Mouse (Mus musculus): ENCODE measurements around the gene Fam49a. TPM values are rescaled to one million over a fixed set of nuclear protein-coding genes. Genes with fewer than 3 reads are reported as not detected.

The Fam49a gene
- polyA plus RNA-seq, 1 experiment from 2014 or later: 57.8 TPM

DNA sequence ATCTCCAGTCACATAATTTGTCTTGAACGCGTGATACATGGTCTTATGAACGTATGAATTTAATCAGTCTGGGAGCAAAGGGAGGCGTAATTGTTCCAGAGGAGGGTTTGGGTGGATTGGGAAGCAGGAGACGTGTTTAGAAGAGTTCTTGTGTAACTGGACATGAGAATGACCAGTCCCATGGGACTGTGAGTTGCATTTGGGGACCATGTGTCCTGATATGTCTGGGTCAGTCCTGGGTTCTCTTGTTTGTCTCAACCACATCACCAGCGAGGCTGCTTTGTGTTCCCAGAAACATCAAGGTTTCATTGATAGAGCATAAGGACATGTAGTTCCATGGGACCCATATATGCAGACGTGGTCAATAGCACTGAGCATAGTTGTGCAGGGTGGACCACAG is 36.5 kb downstream of the Fam49a start:
- Histone ChIP-seq H3K4me3 (no peak overlapping the region), H3K4me2 (no peak overlapping the region), H3K9ac (no peak overlapping the region), H3K9me3 (no peaks in the 10 kb centered on the region), H3K4me1 (replicated peaks) (peaks cover 17% of the 10 kb centered on the region), H3K27me3 (no peaks in the 10 kb centered on the region), H3K27ac (replicated peaks) (no peak overlapping the region), H3K36me3 (no peaks in the 10 kb centered on the region)
- no peak for ATAC-seq (ENCODE audit: low FRiP score, low read depth)
- 93% methylated on average over 7 of the region's 7 CpGs for WGBS

DNA sequence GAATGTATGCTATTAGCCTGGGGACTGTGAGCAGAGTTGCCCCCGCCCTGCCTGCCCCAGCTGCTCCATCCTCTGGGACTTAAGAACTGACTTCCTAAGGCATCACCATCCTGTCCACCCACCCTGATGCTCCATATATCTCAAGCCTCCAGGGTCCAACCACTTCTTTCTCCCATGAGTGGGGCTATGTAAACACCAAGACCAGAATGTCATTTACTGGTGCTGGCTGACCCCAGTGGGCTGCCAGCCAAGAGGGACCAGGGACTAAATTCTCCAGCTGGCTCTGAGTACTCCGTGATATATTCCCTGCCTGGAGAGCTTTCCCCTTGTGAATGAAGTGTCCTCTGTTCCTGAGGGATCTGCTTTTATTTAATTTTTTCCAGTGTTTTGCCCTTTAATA is 37.4 kb downstream of the Fam49a start:
- 56% methylated on average over 2 of the region's 2 CpGs for WGBS
- ATAC-seq (ENCODE audit: low FRiP score, low read depth): peak; percentile 47; the same call in 1 of the 2 replicates
- no peaks in the 10 kb centered on the region for H3K27me3 ChIP-seq

DNA sequence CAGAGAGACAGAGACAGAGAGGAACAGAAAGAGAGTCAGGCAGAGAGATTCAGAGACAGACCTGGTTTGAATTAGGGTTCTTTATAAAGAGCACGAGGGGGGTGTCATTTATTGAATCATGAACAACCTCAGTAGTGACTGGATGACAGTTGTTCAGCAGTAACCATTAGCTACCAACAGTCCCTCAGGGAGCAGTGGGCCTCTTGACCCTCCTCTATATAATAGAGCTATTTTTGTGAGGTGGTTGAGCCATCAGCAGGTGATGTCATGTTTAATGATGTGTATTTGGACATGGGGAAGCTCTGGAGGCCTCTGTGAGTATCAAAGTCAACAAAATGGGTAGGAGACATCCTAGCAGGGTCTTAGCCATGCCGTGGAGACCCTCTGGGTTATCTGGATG is 39.2 kb downstream of the Fam49a start:
- Histone ChIP-seq H3K27me3 (no peaks in the 10 kb centered on the region), H3K36me3 (0 out of 2 replicates have a peak, but pooled peaks cover 4% of the 10 kb centered on the region), H3K4me1 (replicated peaks) (peaks cover 13% of the 10 kb centered on the region), H3K4me2 (no peak overlapping the region), H3K4me3 (no peak overlapping the region), H3K9ac (no peak overlapping the region), H3K27ac (replicated peaks) (no peak overlapping the region), H3K9me3 (no peaks in the 10 kb centered on the region)
- 91% methylated on average over 2 of the region's 2 CpGs for WGBS
- ATAC-seq (ENCODE audit: low FRiP score, low read depth): no peak

More for the DNA sequence above, 37.4 kb downstream of the Fam49a start:
- H3K4me1 ChIP-seq (replicated peaks): peaks cover 13% of the 10 kb centered on the region
- no peak overlapping the region for H3K4me2 ChIP-seq
- no peaks in the 10 kb centered on the region for H3K36me3 ChIP-seq
- no peak overlapping the region for H3K4me3 ChIP-seq
- H3K9ac ChIP-seq: no peak overlapping the region
- no peaks in the 10 kb centered on the region for H3K9me3 ChIP-seq
- H3K27ac ChIP-seq (replicated peaks): no peak overlapping the region

DNA sequence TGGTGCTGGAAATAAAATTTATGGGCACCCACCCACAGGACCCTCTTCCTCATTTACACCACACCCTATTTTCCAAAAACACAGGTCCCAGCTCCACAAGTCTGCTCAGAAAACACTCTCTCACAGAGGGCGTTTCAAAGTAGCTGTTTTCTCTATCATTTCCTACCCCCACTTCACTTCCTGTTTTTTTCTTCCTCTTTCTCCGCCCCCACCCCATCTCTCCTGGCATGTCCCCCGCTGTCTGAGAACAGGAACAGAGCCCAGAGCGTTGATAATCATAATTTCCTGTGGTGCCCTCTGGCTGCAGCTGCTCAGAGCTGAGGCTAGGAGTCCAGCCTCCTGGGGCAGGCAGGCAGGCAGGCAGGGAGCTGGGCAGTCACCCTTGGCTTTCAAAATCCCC is 39.9 kb downstream of the Fam49a start:
- 53% methylated on average over 4 of the region's 4 CpGs for WGBS
- Histone ChIP-seq H3K9me3 (no peaks in the 10 kb centered on the region), H3K4me2 (no peak overlapping the region), H3K4me3 (no peak overlapping the region), H3K4me1 (replicated peaks) (peaks cover 13% of the 10 kb centered on the region), H3K27ac (replicated peaks) (no peak overlapping the region), H3K36me3 (0 out of 2 replicates have a peak, but pooled peaks cover 4% of the 10 kb centered on the region), H3K27me3 (no peaks in the 10 kb centered on the region), H3K9ac (no peak overlapping the region)
- ATAC-seq (ENCODE audit: low FRiP score, low read depth): no peak

DNA sequence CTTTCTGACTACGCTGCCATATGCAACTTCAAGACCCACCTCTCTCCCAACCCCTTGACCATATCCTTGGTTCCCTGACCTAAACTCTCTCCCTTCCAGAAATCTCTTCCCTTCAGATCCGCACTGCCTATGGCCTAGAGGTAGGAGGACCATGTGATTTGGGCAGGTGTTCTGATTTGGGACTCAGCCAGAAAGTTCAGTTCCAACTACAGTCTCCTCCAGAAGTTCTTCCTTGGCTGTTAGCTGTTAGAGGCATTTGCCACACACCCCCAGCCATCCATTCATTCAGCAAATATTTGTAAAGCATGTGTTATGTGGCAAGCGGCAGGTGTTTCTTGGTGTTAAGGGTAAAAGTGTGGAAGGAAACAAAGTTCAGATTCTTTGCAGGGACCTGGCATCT is 44.3 kb downstream of the Fam49a start:
- Histone ChIP-seq H3K36me3 (0 out of 2 replicates have a peak, but pooled peaks cover 8% of the 10 kb centered on the region), H3K9me3 (no peaks in the 10 kb centered on the region), H3K4me2 (no peak overlapping the region), H3K27ac (replicated peaks) (no peak overlapping the region), H3K9ac (no peak overlapping the region), H3K4me3 (no peak overlapping the region), H3K27me3 (no peaks in the 10 kb centered on the region), H3K4me1 (replicated peaks) (peaks cover 8% of the 10 kb centered on the region)
- no peak for ATAC-seq (ENCODE audit: low FRiP score, low read depth)
- 88% methylated on average over 3 of the region's 3 CpGs for WGBS

DNA sequence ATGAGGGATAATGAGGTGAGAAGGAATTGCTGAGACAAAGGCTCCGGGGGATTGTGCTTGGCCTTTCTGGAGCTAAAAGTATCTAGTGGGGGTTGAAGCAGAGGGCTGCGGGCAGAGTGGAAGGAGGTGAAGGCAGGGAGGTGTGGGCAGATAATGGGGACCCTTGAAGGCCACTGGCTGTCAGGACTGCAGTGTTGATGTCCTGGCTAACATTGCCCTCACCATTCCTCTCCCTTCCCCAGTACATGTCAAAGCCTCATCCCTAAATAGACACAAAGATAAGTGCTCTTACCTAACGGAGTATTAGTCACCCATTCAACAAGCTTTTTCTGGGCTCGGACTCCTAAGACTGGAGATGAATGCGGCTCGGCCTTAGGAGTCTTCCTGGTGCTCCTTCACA is 44.9 kb downstream of the Fam49a start:
- H3K4me3 ChIP-seq: no peak overlapping the region
- no peak overlapping the region for H3K27ac ChIP-seq (replicated peaks)
- no peak for ATAC-seq (ENCODE audit: low FRiP score, low read depth)
- 90% methylated on average over 6 of the region's 6 CpGs for whole genome bisulfite sequencing
- H3K4me2 ChIP-seq: no peak overlapping the region
- no peaks in the 10 kb centered on the region for H3K9me3 ChIP-seq
- no peak overlapping the region for H3K9ac ChIP-seq
- peaks cover 3% of the 10 kb centered on the region; the same call in 1 of the 2 replicates for H3K4me1 ChIP-seq (replicated peaks)
- 0 out of 2 replicates have a peak, but pooled peaks cover 8% of the 10 kb centered on the region for H3K36me3 ChIP-seq
- no peaks in the 10 kb centered on the region for H3K27me3 ChIP-seq

DNA sequence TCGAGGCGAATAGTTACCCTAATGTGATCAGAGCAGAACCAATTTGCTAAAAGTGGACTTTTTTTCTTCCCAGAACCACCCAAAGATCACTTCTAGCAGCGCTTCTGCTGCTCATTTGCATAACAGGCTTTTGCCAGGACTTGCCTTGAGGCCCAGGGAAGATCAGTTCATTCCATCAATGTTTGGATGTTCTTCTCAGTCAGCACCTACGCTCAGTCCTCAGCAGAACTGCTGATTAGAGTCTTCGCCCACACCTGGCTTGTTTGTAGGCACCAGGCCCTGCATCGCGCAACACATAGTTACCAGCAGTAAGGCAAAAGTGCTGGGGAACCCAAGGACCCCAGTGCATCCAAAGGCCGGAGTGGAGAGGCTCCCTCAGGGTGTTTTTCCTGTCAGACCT is 45.3 kb downstream of the Fam49a start:
- Histone ChIP-seq H3K9ac (no peak overlapping the region), H3K27me3 (no peaks in the 10 kb centered on the region), H3K4me2 (no peak overlapping the region), H3K4me1 (replicated peaks) (no peaks in the 10 kb centered on the region), H3K4me3 (no peak overlapping the region), H3K9me3 (no peaks in the 10 kb centered on the region), H3K27ac (replicated peaks) (no peak overlapping the region), H3K36me3 (0 out of 2 replicates have a peak, but pooled peaks cover 8% of the 10 kb centered on the region)
- WGBS: 92% methylated on average over 8 of the region's 8 CpGs
- no peak for ATAC-seq (ENCODE audit: low FRiP score, low read depth)

DNA sequence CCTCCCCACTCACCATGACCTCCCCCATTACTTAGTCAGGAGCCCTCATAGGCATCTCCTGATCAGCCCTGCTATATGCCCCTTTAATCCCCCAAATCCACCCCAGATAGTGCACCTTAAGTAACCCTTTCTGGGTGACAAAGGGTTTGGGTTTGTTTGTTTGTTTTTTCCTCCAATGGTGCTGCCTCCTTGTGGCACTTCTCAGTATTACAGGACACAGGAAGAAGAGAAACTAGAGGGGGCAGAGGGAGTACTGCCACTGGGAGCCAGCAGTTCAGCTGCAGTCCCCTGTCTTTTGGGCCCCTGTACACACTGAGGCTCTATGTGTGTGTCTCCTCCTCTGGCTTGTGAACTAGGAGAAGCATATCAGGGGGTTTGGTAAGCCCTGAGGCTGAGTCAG is 51.5 kb downstream of the Fam49a start:
- ATAC-seq (ENCODE audit: low FRiP score, low read depth): no peak
- H3K27me3 ChIP-seq: no peaks in the 10 kb centered on the region
- H3K27ac ChIP-seq (replicated peaks): no peak overlapping the region
- no peak overlapping the region for H3K4me3 ChIP-seq
- peaks cover 36% of the 10 kb centered on the region for H3K4me1 ChIP-seq (replicated peaks)
- no peaks in the 10 kb centered on the region for H3K9me3 ChIP-seq
- H3K9ac ChIP-seq: no peak overlapping the region
- no peak overlapping the region for H3K4me2 ChIP-seq
- H3K36me3 ChIP-seq: no peaks in the 10 kb centered on the region

DNA sequence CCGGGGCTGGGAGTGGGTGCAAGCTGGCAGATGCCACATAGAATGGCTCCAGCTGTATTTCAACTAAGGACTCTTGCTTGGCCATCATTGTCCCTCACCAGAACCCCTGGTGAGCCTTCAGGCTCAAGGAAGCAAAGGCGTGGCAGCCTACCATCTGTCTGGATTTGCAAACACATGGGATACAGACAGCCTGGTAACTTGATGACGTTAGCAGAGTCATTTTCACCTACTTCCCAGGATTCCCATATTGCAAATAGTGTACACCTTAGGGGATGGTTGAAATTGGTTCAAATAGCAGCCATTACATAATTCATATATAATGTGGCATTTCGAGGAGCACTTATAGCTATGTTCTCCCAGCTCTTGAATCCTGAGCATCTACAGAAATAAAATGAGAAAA is 52.0 kb downstream of the Fam49a start:
- H3K9me3 ChIP-seq: no peaks in the 10 kb centered on the region
- no peak overlapping the region for H3K9ac ChIP-seq
- no peaks in the 10 kb centered on the region for H3K27me3 ChIP-seq
- no peaks in the 10 kb centered on the region for H3K36me3 ChIP-seq
- H3K4me2 ChIP-seq: no peak overlapping the region
- ATAC-seq (ENCODE audit: low FRiP score, low read depth): no peak
- H3K27ac ChIP-seq (replicated peaks): peak overlapping the region; percentile 68
- 62% methylated on average over 4 of the region's 4 CpGs for WGBS
- peaks cover 36% of the 10 kb centered on the region for H3K4me1 ChIP-seq (replicated peaks)
- no peak overlapping the region for H3K4me3 ChIP-seq

DNA sequence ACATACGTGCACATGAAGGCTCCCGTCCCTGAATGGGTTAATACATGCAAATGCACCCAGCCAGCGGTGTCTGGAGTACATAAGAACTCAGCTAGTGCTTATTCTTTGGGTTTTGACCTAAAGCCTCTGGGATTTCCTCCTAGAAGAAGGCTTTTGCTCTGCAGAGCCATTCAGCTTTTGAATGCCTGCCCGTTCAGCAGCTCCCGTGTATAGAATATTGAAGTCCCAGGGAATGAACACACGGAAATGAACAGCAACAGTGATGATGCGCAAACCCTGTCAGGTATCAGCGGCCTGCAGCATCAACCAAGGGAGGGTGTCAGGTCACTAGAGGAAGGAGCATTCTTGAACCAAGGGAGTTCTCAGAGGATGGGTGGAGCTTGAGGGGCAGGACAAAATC is 52.4 kb downstream of the Fam49a start:
- 35% methylated on average over 8 of the region's 8 CpGs for WGBS
- ATAC-seq (ENCODE audit: low FRiP score, low read depth): 0 out of 2 replicates have a peak, but pooled peaks have one; percentile 16

DNA sequence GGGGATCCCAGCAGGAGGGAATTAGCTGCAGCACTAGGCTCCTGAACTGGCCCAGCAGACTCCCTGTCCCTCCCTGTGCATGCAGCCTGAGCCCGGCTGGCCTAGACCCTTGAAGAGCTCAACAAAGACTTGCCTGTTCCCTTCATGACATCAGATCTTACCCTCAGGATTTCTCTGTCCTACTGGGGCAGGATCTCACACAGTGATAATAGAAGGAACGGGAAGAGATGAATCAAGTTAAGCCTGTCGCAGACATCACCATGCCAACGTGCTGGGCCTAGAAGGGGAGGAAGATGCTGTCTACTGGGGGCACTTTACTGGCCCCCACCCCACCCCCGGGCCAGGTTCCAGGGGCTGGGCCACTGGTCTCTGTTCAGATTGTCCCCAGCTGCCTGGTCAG is 53.1 kb downstream of the Fam49a start:
- 16% methylated on average over 5 of the region's 5 CpGs for WGBS
- H3K27ac ChIP-seq (replicated peaks): peak overlapping the region; percentile 40; the same call in 1 of the 2 replicates

More for the DNA sequence above, 52.4 kb downstream of the Fam49a start:
- no peak overlapping the region for H3K9ac ChIP-seq
- peaks cover 36% of the 10 kb centered on the region for H3K4me1 ChIP-seq (replicated peaks)
- no peak overlapping the region for H3K4me2 ChIP-seq
- no peaks in the 10 kb centered on the region for H3K9me3 ChIP-seq
- H3K27me3 ChIP-seq: no peaks in the 10 kb centered on the region
- no peaks in the 10 kb centered on the region for H3K36me3 ChIP-seq
- peak overlapping the region; percentile 68 for H3K27ac ChIP-seq (replicated peaks)
- H3K4me3 ChIP-seq: no peak overlapping the region

DNA sequence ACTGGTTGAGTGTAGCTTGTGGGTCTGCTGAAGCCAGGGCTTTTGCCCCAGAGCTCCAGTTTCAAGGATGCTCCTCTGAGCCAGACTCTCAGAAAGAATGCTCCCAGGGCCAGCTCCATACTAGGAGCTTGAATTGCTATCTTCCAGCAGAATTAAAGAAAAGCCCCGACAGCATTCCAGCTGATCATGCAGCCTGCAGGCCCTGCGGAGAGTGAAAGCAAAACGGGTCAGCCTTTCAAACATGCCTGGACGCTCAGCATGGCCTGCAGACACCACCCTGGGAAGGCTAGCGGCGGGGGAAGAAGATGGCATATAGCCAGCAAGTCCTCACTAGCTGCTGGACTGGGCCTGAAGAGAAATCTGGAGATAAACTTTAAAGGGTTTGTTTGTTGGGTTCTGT is 55.0 kb downstream of the Fam49a start:
- H3K27ac ChIP-seq (replicated peaks): peak overlapping the region; percentile 60
- H3K36me3 ChIP-seq: no peaks in the 10 kb centered on the region
- no peak overlapping the region for H3K4me3 ChIP-seq
- peak overlapping the region; percentile 15; the same call in 1 of the 2 replicates for H3K9ac ChIP-seq
- H3K4me1 ChIP-seq (replicated peaks): peaks cover 36% of the 10 kb centered on the region
- no peak overlapping the region for H3K4me2 ChIP-seq
- no peaks in the 10 kb centered on the region for H3K9me3 ChIP-seq
- ATAC-seq (ENCODE audit: low FRiP score, low read depth): no peak
- 30% methylated on average over 6 of the region's 6 CpGs for WGBS
- H3K27me3 ChIP-seq: no peaks in the 10 kb centered on the region

More for the DNA sequence above, 53.1 kb downstream of the Fam49a start:
- Histone ChIP-seq H3K9ac (no peak overlapping the region), H3K27me3 (no peaks in the 10 kb centered on the region), H3K36me3 (no peaks in the 10 kb centered on the region), H3K9me3 (no peaks in the 10 kb centered on the region), H3K4me2 (no peak overlapping the region), H3K4me3 (no peak overlapping the region), H3K4me1 (replicated peaks) (peaks cover 36% of the 10 kb centered on the region)
- peak; percentile 78 for ATAC-seq (ENCODE audit: low FRiP score, low read depth)

DNA sequence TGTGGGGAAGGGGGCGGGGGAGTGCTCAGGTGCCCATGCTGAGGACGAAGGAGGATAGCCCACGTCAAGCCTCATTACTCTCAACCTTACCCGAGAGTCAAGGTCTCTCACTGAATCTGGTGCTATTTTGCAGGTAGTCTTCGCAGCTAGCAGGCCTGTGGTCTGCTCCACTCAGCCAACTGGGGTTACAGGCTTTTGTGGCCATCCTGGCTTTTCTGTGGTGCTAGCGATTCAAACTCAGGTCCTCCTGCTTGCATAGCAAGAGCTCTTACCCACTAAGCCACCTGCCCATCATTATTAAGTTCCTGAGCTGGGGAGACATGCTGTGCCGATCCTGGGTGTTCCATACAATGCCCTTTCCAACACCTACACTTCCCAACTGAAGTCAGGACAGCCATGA is 55.7 kb downstream of the Fam49a start:
- 72% methylated on average over 7 of the region's 7 CpGs for WGBS
- no peaks in the 10 kb centered on the region for H3K27me3 ChIP-seq
- H3K36me3 ChIP-seq: no peaks in the 10 kb centered on the region
- H3K4me1 ChIP-seq (replicated peaks): peaks cover 36% of the 10 kb centered on the region
- peak overlapping the region; percentile 37 for H3K27ac ChIP-seq (replicated peaks)
- H3K9ac ChIP-seq: no peak overlapping the region; the same call in 1 of the 2 replicates
- H3K9me3 ChIP-seq: no peaks in the 10 kb centered on the region
- no peak for ATAC-seq (ENCODE audit: low FRiP score, low read depth)
- H3K4me3 ChIP-seq: no peak overlapping the region
- no peak overlapping the region for H3K4me2 ChIP-seq
